Mouse (Mus musculus) fat pad, adult 2 months (tissue): ENCODE data around the gene Prss12.

Experiments used
- DNase-seq: peaks from one replicate; pipeline ENCODE4 v3.0.0-alpha.2; 2011; ENCODE audit warnings: low read depth, low spot score; ENCODE audit errors: extremely low read depth

Gene Prss12

GRCm38 (mm10) chr3:123526313-123527067 is 79.8 kb downstream of the Prss12 start:
- no peak for DNase-seq

DNA sequence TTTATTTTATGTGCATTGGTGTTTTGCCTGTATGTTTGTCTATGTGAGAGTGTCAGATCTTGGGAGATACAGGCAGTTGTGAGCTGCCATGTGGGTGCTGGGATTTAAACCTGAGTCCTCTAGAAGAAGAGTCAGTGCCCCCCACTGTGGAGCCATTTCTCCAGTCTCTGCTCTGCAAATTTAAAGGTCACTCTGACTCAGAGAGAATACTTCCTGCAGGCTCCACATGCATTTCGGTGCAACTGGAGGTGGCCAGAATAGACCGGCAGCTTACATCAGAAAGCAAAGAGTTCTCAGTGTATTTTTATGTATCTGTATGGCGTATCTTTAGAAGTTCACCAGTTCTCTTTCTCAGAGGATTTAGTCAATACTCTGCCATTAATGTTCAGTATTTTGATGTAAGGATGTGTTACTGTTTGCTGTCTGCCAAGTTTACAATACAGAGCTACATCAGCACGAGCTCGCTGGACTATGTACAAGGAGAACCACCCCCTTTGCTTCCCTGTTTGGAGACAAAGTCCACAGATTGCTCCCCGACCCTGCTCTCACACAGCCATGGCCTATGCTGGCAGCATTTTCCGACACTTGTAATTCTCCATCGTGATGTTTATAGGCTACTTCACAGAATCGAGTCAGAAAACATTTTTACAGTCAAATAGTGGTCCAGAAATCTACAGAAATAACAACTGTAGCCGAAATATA is 81.2 kb downstream of the Prss12 start:
- DNase-seq, result no peak

GRCm38 (mm10) chr3:123531124-123531523 is 84.4 kb downstream of the Prss12 start:
- DNase-seq, result no peak

DNA sequence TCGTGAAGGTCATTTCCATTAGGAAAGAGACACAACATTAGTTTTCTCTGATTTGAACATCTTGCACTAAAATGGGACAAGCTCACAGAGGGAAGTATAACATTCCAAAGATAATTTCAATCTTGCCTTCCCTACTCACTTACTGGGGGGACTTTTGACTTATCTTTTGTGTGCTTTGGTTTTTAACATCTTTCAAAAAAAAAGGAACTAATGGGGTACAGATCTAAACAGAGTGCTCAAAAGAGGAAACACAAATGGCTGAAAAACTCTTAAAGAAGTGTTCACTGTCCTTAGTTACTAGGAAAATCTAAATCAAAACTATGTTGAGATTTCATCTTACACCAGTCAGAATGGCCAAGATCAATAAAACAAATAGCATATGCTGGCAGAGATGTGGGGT is 90.6 kb downstream of the Prss12 start:
- DNase-seq, result no peak

- DNase-seq, result no peak
These were observed 97.0 kb downstream of the Prss12 start for GRCm38 (mm10) chr3:123543585-123544304.

GRCm38 (mm10) chr3:123550487-123550886 is 103.8 kb downstream of the Prss12 start:
- no peak for DNase-seq

GRCm38 (mm10) chr3:123553872-123554271 is 107.2 kb downstream of the Prss12 start:
- no peak for DNase-seq

GRCm38 (mm10) chr3:123555254-123555865 is 108.6 kb downstream of the Prss12 start:
- DNase-seq, result no peak
